Mouse (Mus musculus): Measurements from ENCODE around the gene Mydgf.

Mydgf gene

GRCm38 (mm10) chr17:56183658-56184103 is at the start of gene Mydgf:
Gene Mydgf (minus strand): TSS chr17:56183920.
- peak; percentile 97 for DNase-seq (ENCODE audit: low read depth)

- DNase-seq (ENCODE audit: low read depth), result no peak
Measured at GRCm38 (mm10) chr17:56233389-56233788, 49.7 kb upstream of the Mydgf start.

GRCm38 (mm10) chr17:56229943-56230342 is 46.2 kb upstream of the Mydgf start:
- no peak for DNase-seq (ENCODE audit: low read depth)

- no peak for DNase-seq (ENCODE audit: low read depth)
Measured at GRCm38 (mm10) chr17:56226566-56226965, 42.8 kb upstream of the Mydgf start.

- DNase-seq (ENCODE audit: low read depth), result no peak
Measured at GRCm38 (mm10) chr17:56224916-56225315, 41.2 kb upstream of the Mydgf start.

GRCm38 (mm10) chr17:56219805-56220204 is 36.1 kb upstream of the Mydgf start:
- no peak for DNase-seq (ENCODE audit: low read depth)

- no peak for DNase-seq (ENCODE audit: low read depth)
Measured at GRCm38 (mm10) chr17:56219251-56219650, 35.5 kb upstream of the Mydgf start.

- peak; percentile 92 for DNase-seq (ENCODE audit: low read depth)
Measured at GRCm38 (mm10) chr17:56218377-56219191, 34.9 kb upstream of the Mydgf start, which contains the start of gene Dpp9. Gene Dpp9 (minus strand): TSS chr17:56218905.

GRCm38 (mm10) chr17:56217670-56218069 is 34.0 kb upstream of the Mydgf start:
- DNase-seq (ENCODE audit: low read depth), result no peak

- no peak for DNase-seq (ENCODE audit: low read depth)
Measured at GRCm38 (mm10) chr17:56214229-56214628, 30.5 kb upstream of the Mydgf start.

- DNase-seq (ENCODE audit: low read depth), result no peak
Measured at GRCm38 (mm10) chr17:56212676-56213075, 29.0 kb upstream of the Mydgf start.

GRCm38 (mm10) chr17:56211090-56211489 is 27.4 kb upstream of the Mydgf start:
- DNase-seq (ENCODE audit: low read depth), result no peak

GRCm38 (mm10) chr17:56208821-56209220 is 25.1 kb upstream of the Mydgf start:
- no peak for DNase-seq (ENCODE audit: low read depth)

GRCm38 (mm10) chr17:56207963-56208530 is 24.3 kb upstream of the Mydgf start:
- no peak for DNase-seq (ENCODE audit: low read depth)

- no peak for DNase-seq (ENCODE audit: low read depth)
Measured at GRCm38 (mm10) chr17:56206986-56207674, 23.4 kb upstream of the Mydgf start.

- no peak for DNase-seq (ENCODE audit: low read depth)
Measured at GRCm38 (mm10) chr17:56206276-56206884, 22.7 kb upstream of the Mydgf start.

- no peak for DNase-seq (ENCODE audit: low read depth)
Measured at GRCm38 (mm10) chr17:56203729-56204128, 20.0 kb upstream of the Mydgf start.

- no peak for DNase-seq (ENCODE audit: low read depth)
Measured at GRCm38 (mm10) chr17:56202476-56202875, 18.8 kb upstream of the Mydgf start.

- peak; percentile 36 for DNase-seq (ENCODE audit: low read depth)
Measured at GRCm38 (mm10) chr17:56201642-56202041, 17.9 kb upstream of the Mydgf start.

- DNase-seq (ENCODE audit: low read depth), result peak; percentile 49
Measured at GRCm38 (mm10) chr17:56200586-56200985, 16.9 kb upstream of the Mydgf start.

GRCm38 (mm10) chr17:56196860-56197259 is 13.1 kb upstream of the Mydgf start:
- peak; percentile 62 for DNase-seq (ENCODE audit: low read depth)

GRCm38 (mm10) chr17:56194765-56195164 is 11.0 kb upstream of the Mydgf start:
- no peak for DNase-seq (ENCODE audit: low read depth)

All from induced T-regulatory cell, adult 2 months (primary cell).